Mouse (Mus musculus): ENCODE data around the gene Scamp1. TPM values are rescaled to one million over a fixed set of nuclear protein-coding genes. Genes with fewer than 3 reads are reported as not detected.
A peak's percentile ranks its signal among the peaks of the same experiment; 100 is the strongest.

Scamp1 gene
- total RNA-seq, 2 experiments from 2014 or later: 142 to 170 TPM

DNA sequence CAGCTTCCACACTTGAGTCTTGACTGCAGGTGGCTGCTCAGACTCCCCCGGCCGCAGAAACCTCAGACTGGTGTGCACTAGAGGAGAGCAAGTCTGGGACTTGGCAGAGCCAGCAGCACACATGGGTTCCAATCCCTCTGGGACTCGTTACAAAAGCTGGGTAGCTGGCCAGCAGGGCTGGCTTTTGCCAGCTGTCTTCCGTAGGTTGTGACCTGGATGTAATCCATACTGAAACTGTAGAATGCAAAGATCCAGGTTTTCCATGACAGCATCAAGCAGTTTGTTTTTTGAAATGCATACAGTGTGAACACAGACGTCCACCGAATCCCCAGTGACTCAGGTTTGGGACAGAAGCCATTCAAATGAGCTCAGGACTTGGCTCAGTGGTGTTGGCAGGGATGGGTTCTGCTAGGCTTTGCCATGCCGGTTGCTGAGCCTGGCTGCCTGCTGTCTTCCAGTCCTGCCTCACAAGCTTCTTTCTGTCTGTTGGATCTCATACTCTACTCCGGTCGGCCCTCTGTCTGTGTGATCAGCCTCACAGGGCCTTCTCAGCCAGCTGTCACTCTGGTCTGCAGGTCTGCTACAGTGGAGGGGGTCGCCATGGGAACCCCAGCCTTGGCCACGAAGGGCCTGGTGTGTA is 107.1 kb downstream of the Scamp1 start:
- peak; percentile 72 to 75 for DNase-seq (ENCODE audit: low spot score in 2 of 2)

- peak; percentile 59 to 60 for DNase-seq (ENCODE audit: low spot score in 2 of 2)
Observed at GRCm38 (mm10) chr13:94177148-94177547, 108.5 kb downstream of the Scamp1 start.

DNA sequence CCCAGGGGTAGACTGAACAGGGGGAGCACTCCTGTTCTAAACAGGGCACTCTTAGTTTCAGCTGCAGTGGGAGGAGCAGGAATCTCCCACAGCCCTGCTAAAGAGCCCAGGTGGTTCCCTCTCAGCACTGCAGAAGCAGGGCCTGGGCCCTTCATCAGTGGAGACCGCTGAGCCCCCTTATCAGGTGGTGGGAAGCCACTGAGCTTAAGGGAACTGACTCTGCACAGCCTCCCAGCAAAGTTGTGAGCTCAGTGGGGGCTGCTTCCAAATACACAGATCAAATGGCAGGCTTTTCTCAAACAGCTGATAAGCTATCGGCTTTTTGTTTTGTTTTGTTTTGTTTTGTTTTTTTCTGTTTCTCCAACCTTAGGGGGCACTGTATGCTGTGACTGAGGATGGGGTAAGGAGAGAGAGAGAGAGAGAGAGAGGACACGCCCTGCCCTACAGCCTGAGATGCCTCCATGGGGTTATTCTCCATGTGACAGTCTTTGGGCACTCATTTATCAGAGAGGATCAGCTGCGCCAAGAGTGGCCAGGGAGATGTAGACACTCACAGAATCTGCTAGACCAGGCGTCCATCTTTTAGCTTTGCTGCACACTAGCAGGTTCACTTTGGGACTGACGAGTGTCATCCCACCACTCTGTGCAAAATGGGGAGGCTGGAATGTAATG is 110.1 kb downstream of the Scamp1 start:
- no peak for DNase-seq (ENCODE audit: low spot score in 2 of 2)

- DNase-seq (ENCODE audit: low spot score in 2 of 2): no peak
Observed at GRCm38 (mm10) chr13:94174577-94175279, 110.9 kb downstream of the Scamp1 start.

- DNase-seq (ENCODE audit: low spot score in 2 of 2): peak; percentile 62 to 70
Observed at GRCm38 (mm10) chr13:94173633-94174576, 111.8 kb downstream of the Scamp1 start.

- DNase-seq (ENCODE audit: low spot score in 2 of 2): no peak
Observed at GRCm38 (mm10) chr13:94172533-94173310, 112.9 kb downstream of the Scamp1 start.

DNA sequence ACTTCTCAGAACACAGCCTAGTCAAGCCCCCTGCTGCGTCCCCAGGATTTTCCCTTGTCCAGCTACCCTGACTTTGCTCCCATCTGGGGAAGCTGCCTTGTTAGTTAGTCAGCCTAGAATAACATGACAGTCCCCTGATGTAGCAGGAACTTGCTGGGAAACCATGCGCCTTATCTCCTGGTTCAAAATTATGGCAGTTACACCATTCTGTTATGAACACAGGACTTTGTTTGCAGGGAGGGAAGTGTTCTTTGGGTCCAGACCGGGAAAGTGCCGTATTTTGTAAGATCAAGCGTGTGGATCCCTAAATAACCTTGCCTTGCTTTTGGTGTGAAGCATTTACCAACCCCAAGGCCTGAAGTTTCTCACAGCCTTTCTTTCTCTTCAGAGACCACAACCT is 114.0 kb downstream of the Scamp1 start:
- no peak for DNase-seq (ENCODE audit: low spot score in 2 of 2)

DNA sequence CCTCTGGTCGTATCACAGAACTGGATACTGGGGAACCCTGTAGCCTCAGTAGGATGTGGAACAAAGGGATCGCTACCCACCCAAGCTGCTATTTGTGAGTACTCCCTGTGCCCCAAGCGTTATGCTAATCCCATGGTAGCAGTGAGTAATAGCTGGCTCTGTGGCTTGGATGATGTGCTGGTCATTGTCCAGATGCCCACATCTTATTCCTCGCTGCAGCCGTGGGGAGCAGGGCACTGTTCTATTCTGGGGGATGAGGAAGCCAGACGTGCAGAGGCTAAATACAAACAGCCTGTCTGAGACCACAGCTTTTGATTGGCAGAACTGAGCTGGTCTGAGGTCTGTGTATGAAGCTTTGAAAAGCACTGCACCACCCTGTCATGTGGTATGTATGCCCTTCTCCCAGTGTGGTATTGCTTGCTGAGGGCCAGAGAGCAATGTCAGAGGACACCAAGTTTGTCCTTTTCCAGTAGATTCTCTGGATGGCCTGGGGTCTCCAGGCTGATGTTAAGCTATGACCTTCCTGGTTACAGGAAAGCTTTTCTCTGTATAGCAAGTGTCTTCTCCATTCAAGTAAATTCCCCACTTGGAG is 116.2 kb downstream of the Scamp1 start:
- DNase-seq (ENCODE audit: low spot score in 2 of 2): no peak

DNA sequence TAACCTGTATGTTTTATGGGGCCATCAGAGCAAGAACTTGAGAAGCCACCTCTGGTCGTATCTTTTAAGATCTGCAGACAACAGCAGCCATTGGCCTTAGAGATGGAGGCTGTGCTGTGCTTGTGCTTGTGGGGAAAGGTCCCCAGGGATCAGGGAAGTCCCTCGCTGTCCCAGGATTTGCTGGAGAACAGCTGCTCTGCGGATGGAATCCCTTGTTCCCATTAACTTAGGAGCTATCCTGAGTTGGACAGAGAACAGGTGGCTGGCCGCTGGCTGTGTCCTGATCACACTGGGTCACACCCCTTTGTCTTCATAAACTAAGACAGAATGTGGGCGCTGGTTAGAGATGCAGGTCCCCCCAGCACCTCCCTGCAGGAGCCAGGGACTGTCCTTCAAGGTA is 117.3 kb downstream of the Scamp1 start:
- no peak for DNase-seq (ENCODE audit: low spot score in 2 of 2)

- no peak for DNase-seq (ENCODE audit: low spot score in 2 of 2)
Observed at GRCm38 (mm10) chr13:94164501-94164900, 121.2 kb downstream of the Scamp1 start.

GRCm38 (mm10) chr13:94159478-94160220 is 126.0 kb downstream of the Scamp1 start:
- DNase-seq (ENCODE audit: low spot score in 2 of 2): no peak

DNA sequence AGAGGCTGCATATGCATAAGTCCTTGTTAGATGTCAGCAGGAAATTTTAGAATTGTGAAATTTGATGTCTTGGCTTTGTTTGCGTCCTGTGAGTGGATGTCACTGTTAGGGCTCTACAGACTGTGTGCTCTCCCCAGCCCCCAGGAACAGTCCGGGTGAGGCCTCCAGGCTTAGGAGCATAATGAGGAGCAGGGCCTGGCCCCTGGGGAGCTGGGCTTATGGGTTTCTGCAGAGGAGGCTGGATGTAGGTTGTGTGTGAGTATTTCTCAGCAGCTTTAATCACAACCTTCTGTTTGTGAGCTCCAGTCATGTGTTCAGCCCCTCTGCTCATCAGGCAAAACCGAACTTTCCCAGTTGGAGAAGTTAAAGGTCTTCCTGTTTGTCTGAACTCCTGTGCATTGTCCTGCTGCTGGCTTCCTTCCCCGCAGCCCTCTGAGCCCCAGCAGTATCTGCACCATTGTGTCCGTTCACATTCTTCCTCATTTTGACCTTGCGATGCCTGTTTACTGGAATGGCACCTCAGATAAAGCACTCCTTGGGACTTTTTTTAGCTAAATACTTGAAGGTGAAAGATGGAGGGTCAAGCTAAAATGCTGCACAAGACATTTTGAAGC is 126.7 kb downstream of the Scamp1 start:
- no peak for DNase-seq (ENCODE audit: low spot score in 2 of 2)

DNA sequence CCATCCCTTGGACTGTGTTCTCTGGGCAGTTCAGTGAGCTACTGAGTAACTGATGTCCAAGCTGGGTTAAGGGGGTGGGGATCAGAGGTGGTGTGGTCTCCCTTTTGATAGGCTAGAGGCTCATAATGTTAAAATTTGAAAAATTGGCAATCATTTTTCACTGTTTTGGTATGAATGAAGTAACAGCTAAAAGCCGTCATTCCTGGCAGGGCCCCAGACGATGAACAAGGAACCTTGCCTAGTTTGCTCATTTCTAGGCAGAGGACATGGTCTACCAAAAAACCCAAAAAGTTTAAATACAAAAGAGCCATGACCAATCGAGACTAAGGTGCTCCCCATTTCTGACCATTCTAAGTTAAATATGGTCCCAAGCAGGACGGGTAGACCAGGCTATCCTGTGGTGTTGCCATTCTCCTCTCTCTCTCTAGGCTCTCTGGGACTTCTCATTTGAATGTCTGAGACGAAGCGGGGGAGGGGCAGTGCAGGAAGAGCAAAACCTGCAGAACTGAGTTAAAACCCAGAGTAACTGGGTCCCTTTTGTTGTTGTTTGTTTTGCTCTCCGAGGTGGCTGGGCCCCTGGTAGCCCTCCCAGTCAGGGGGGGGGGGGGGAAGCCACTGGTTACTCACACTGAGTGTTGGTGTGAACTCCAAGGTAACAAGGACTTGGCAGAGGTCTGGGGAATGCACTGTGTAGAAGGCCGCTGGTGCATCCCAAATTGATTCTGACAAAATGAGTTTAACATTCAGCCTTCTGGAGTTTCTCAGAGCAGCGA is 129.8 kb downstream of the Scamp1 start:
- DNase-seq (ENCODE audit: low spot score in 2 of 2): no peak

GRCm38 (mm10) chr13:94154512-94155296 is 131.0 kb downstream of the Scamp1 start:
- DNase-seq (ENCODE audit: low spot score in 2 of 2): no peak

DNA sequence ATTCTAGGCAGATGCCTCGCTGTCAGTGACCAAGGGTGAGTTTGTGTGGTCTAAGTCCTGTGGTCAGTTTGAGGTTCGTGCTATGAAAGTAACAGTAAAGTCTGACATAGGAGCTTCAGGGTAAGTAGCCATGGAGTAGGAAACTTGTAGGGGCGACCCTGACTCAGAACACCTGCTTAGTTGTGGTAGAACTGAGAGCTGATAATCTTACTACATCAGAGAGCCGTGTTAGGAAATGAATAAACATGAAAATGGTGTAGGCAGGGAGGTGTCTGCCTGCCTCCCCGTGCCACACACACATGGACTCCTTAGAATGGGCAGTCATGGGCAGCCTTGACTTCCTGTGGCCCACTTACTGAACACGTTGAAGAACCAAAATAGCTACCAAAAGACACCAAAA is 132.0 kb downstream of the Scamp1 start:
- DNase-seq (ENCODE audit: low spot score in 2 of 2): no peak

- DNase-seq (ENCODE audit: low spot score in 2 of 2): no peak
Observed at GRCm38 (mm10) chr13:94152836-94153235, 132.8 kb downstream of the Scamp1 start.
